9 mouse cellular contexts compared by ENCODE assay signal in genomic region chr17:25400443-25400842, GRCm38 (mm10). TPM values are rescaled to one million over a fixed set of nuclear protein-coding genes. Genes with fewer than 3 reads are reported as not detected.
DNase-seq lines count a peak whose midpoint lies in the region; ATAC-seq and TF ChIP-seq lines count a peak whose summit lies in the region.
"Had no signal": no experiment of that assay in that cellular context is flagged by ENCODE, and none has a peak within 500 bp of the region (broad histone marks: within the 10 kb centered on the region; RNA-seq: fewer than 3 reads in every experiment).

No protein-coding gene starts in this region.

- no peak for TF ChIP-seq CTCF in lung, postnatal 0 days (IDR thresholded peaks at IDR 0.05)
- no peak for TF ChIP-seq CTCF in left cerebral cortex, adult 2 months (IDR thresholded peaks at IDR 0.05)

- no peaks in the 10 kb centered on the region for H3K27me3 ChIP-seq in lung, postnatal 0 days (replicated peaks; ENCODE audit: insufficient read depth, low read length)
- H3K27me3 ChIP-seq in intestine, embryonic 15.5 days (replicated peaks): no peaks in the 10 kb centered on the region

- intact Hi-C loops in heart, postnatal 10 days (cut with DNase I): no loop called here
- intact Hi-C loops in left cerebral cortex, adult 2 months (cut with DNase I): no loop called here

- no peak overlapping the region for H3K4me3 ChIP-seq in lung, postnatal 0 days (ENCODE audit: low read depth, low read length)
- no peak overlapping the region for H3K4me3 ChIP-seq in left cerebral cortex, adult 2 months
- H3K4me3 ChIP-seq in intestine, embryonic 15.5 days (replicated peaks): no peak overlapping the region
- H3K4me3 ChIP-seq: limb, embryonic 12.5 days had no signal

- H3K9ac ChIP-seq in lung, postnatal 0 days (replicated peaks; ENCODE audit: low read depth): no peak overlapping the region
- no peak overlapping the region for H3K9ac ChIP-seq in intestine, embryonic 15.5 days
- H3K9ac ChIP-seq: limb, embryonic 12.5 days had no signal

- H3K4me1 ChIP-seq in lung, postnatal 0 days (ENCODE audit: insufficient read depth, low read depth, low read length): no peaks in the 10 kb centered on the region
- H3K4me1 ChIP-seq in intestine, embryonic 15.5 days (replicated peaks): peaks cover 13% of the 10 kb centered on the region

- H3K36me3 ChIP-seq in lung, postnatal 0 days (ENCODE audit: insufficient read depth, low read length): no peaks in the 10 kb centered on the region
- no peaks in the 10 kb centered on the region for H3K36me3 ChIP-seq in intestine, embryonic 15.5 days

- H3K27ac ChIP-seq in lung, postnatal 0 days (ENCODE audit: low read length): no peak overlapping the region
- H3K27ac ChIP-seq in left cerebral cortex, adult 2 months: no peak overlapping the region
- no peak overlapping the region for H3K27ac ChIP-seq in intestine, embryonic 15.5 days
- H3K27ac ChIP-seq: limb, embryonic 12.5 days had no signal

- ATAC-seq in lung, postnatal 0 days: no peak
- ATAC-seq in intestine, embryonic 15.5 days: no peak

- no peaks in the 10 kb centered on the region for H3K9me3 ChIP-seq in lung, postnatal 0 days (ENCODE audit: low read length)
- H3K9me3 ChIP-seq in intestine, embryonic 15.5 days: no peaks in the 10 kb centered on the region
- H3K9me3 ChIP-seq: limb, embryonic 12.5 days had no signal

- no peak overlapping the region for H3K4me2 ChIP-seq in lung, postnatal 0 days (replicated peaks; ENCODE audit: low read depth, low read length)
- no peak overlapping the region for H3K4me2 ChIP-seq in intestine, embryonic 15.5 days (replicated peaks)
- H3K4me2 ChIP-seq: limb, embryonic 12.5 days had no signal

- TF ChIP-seq EP300 in lung, postnatal 0 days (IDR thresholded peaks at IDR 0.05): no peak

- WGBS in lung, postnatal 0 days: 3% methylated on average over 7 of the region's 7 CpGs
- 7% methylated on average over 7 of the region's 7 CpGs for WGBS in intestine, embryonic 15.5 days

- peak; percentile 50 to 71 for DNase-seq in heart, postnatal 10 days
- no peak for DNase-seq in heart, adult 9 months (ENCODE audit: low spot score in 2 of 2)
- peak; percentile 34 for DNase-seq in urinary bladder, postnatal 25 days (ENCODE audit: low spot score)
- no peak for DNase-seq in urinary bladder, postnatal 10 days (ENCODE audit: low spot score)
- peak; percentile 47 for DNase-seq in lung, postnatal 0 days (ENCODE audit: low spot score)
- no peak for DNase-seq in cerebellum, postnatal 36 days
- DNase-seq in left cerebral cortex, adult 2 months (ENCODE audit: extremely low spot score in 1 of 2, low spot score in 2 of 2): no peak

RNA-seq across cellular contexts. Expression of gene Tpsg1, which starts 31.4 kb away (rescaled TPM):
- total RNA-seq in heart, postnatal 10 days (2021): not detected
- 0.17 and 0.18 TPM in 2 replicates for polyA plus RNA-seq in lung, postnatal 0 days (2015; fragmentation: Nextera tagmentation; extraction: Ambion mirVana)
- not detected for total RNA-seq in left cerebral cortex, adult 2 months (2021)
- 14.3 and 17.6 TPM in 2 replicates for polyA plus RNA-seq in intestine, embryonic 15.5 days (2015; fragmentation: Nextera tagmentation; extraction: Ambion mirVana)
- polyA plus RNA-seq: limb, embryonic 12.5 days had no signal

RNA-seq across cellular contexts. Expression of gene Cacna1h, which starts 33.1 kb away (rescaled TPM):
- 1 to 10 TPM; 7.9 to 8.4 TPM for total RNA-seq in heart, postnatal 10 days (2021)
- 0.42 and 0.55 TPM in 2 replicates for polyA plus RNA-seq in lung, postnatal 0 days (2015; fragmentation: Nextera tagmentation; extraction: Ambion mirVana)
- total RNA-seq in left cerebral cortex, adult 2 months (2021): 10 to 100 TPM; 45.2 to 48.0 TPM
- 4.3 and 4.6 TPM in 2 replicates for polyA plus RNA-seq in intestine, embryonic 15.5 days (2015; fragmentation: Nextera tagmentation; extraction: Ambion mirVana)

RNA-seq across cellular contexts. Expression of gene Tpsb2, which starts 34.3 kb away (rescaled TPM):
- total RNA-seq in heart, postnatal 10 days (2021): 1 to 10 TPM; 6.0 to 6.7 TPM
- 11.4 and 15.3 TPM in 2 replicates for polyA plus RNA-seq in lung, postnatal 0 days (2015; fragmentation: Nextera tagmentation; extraction: Ambion mirVana)
- total RNA-seq in left cerebral cortex, adult 2 months (2021): not detected
- polyA plus RNA-seq in intestine, embryonic 15.5 days (2015; fragmentation: Nextera tagmentation; extraction: Ambion mirVana): 1.9 TPM in 2 replicates
- polyA plus RNA-seq: limb, embryonic 12.5 days had no signal

RNA-seq across cellular contexts. Expression of gene Tekt4, which starts 54.0 kb away (rescaled TPM):
- total RNA-seq in heart, postnatal 10 days (2021): not detected
- polyA plus RNA-seq in lung, postnatal 0 days (2015; fragmentation: Nextera tagmentation; extraction: Ambion mirVana): 10.3 and 11.7 TPM in 2 replicates
- total RNA-seq in left cerebral cortex, adult 2 months (2021): 1 to 10 TPM; 2.1 to 2.4 TPM
- polyA plus RNA-seq in intestine, embryonic 15.5 days (2015; fragmentation: Nextera tagmentation; extraction: Ambion mirVana): not detected in 2 replicates
- polyA plus RNA-seq: limb, embryonic 12.5 days had no signal

RNA-seq across cellular contexts. Expression of gene Tpsab1, which starts 55.1 kb away (rescaled TPM):
- 1 to 10 TPM; 2.3 to 2.4 TPM for total RNA-seq in heart, postnatal 10 days (2021)
- 0.57 and 0.61 TPM in 2 replicates for polyA plus RNA-seq in lung, postnatal 0 days (2015; fragmentation: Nextera tagmentation; extraction: Ambion mirVana)
- total RNA-seq in left cerebral cortex, adult 2 months (2021): not detected
- polyA plus RNA-seq in intestine, embryonic 15.5 days (2015; fragmentation: Nextera tagmentation; extraction: Ambion mirVana): not detected in 2 replicates
- polyA plus RNA-seq: limb, embryonic 12.5 days had no signal

Comparison
In these comparisons a context has a peak if more than half of its experiments do, and no peak if none do; other contexts are left out.
1. DNase-seq: peak in heart, postnatal 10 days (2 of 2), urinary bladder, postnatal 25 days (single experiment) and lung, postnatal 0 days (single experiment); none in heart, adult 9 months (0 of 2), urinary bladder, postnatal 10 days (single experiment), cerebellum, postnatal 36 days (0 of 2) and left cerebral cortex, adult 2 months (0 of 2).
2. RNA of gene Cacna1h, which starts 33.1 kb away (total RNA-seq): 45.2 to 48.0 TPM in left cerebral cortex, adult 2 months; 7.9 to 8.4 TPM in heart, postnatal 10 days; every median in the first group is over 4 times any median in the second.
3. RNA of gene Tpsb2, which starts 34.3 kb away (total RNA-seq): 6.0 to 6.7 TPM in heart, postnatal 10 days; not detected in left cerebral cortex, adult 2 months; every median in the first group is over 4 times any median in the second.